Comparison of ENCODE assay signal across 8 mouse cellular contexts in the genomic region with DNA sequence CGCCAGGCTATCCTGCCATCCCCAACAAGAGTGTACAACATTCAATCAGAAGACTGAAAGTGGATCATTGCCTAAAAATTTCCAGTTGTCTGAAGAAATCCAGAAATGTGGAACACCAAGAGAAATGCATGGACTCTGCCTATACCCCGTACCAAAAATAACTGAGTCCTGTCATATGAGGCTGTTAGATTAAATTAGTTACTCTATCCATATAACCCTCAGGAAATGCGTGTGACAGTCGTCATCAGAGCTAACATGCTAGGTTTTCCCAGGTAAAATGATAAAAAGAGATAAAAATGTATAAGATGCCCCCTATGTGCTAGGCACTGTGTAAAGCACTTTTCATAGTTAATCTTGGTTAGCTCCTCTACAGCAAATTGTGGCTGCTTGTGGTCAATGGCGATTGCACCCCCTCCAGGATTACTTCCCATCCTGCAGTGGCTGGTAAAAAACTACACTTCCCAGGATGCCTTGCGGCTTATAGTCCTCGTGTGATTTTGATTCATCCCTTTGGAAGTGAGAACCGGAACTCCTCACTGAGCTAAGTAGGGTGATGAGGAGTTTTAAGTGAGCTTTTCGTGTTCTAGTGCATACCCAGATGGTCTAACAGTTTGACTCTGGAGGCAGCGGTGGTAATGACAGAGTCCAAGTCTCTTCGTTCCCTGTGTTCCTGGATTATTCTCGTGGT. TPM values are rescaled to one million over a fixed set of nuclear protein-coding genes. Genes with fewer than 3 reads are reported as not detected.
DNase-seq lines count a peak whose midpoint lies in the region; ATAC-seq lines count a peak whose summit lies in the region.

Gene Nxpe4, plus strand, starts transcription at position 519 of the 688 bp plus-strand sequence.

- peaks cover 11% of the 10 kb centered on the region for H3K4me1 ChIP-seq in hindbrain, embryonic 12.5 days
- no peaks in the 10 kb centered on the region for H3K4me1 ChIP-seq in lung, embryonic 16.5 days (replicated peaks; ENCODE audit: control insufficient read depth, insufficient read depth, low read length)

- H3K36me3 ChIP-seq in hindbrain, embryonic 12.5 days, result no peaks in the 10 kb centered on the region
- no peaks in the 10 kb centered on the region for H3K36me3 ChIP-seq in lung, embryonic 16.5 days (ENCODE audit: control insufficient read depth, insufficient read depth, low read length)

- WGBS in hindbrain, embryonic 12.5 days, result 34% methylated on average over 12 of the region's 12 CpGs
- WGBS in lung, embryonic 16.5 days, result 28% methylated on average over 12 of the region's 12 CpGs

- peak; percentile 69; the same call in 1 of the 2 replicates for ATAC-seq in hindbrain, embryonic 12.5 days (ENCODE audit: low FRiP score)
- peak; percentile 69 for ATAC-seq in lung, embryonic 16.5 days (ENCODE audit: low read depth)
- ATAC-seq in inflammation-experienced regulatory T-cells, adult 6 months, result no peak

- H3K4me2 ChIP-seq in hindbrain, embryonic 12.5 days (replicated peaks), result peak within 1 kb of the TSS; percentile 50
- peak within 1 kb of the TSS; percentile 50 for H3K4me2 ChIP-seq in lung, embryonic 16.5 days (ENCODE audit: low read depth, low read length)

- H3K27me3 ChIP-seq in hindbrain, embryonic 12.5 days, result no peaks in the 10 kb centered on the region
- no peaks in the 10 kb centered on the region for H3K27me3 ChIP-seq in lung, embryonic 16.5 days (ENCODE audit: control insufficient read depth, insufficient read depth, low read depth, low read length)

- peak; percentile 90 for DNase-seq in ZHBTc4 (ENCODE audit: low read depth, low spot score)
- DNase-seq in cerebellum, postnatal 10 days, result peak; percentile 94
- peak; percentile 85 to 96 for DNase-seq in frontal cortex, adult 2 months (ENCODE audit: extremely low spot score in 1 of 2, low spot score in 1 of 2)
- DNase-seq in layer of hippocampus, postnatal 14 days (ENCODE audit: low spot score in 2 of 2), result peak; percentile 78 to 91
- peak; percentile 24 for DNase-seq in ovary, postnatal 36 days (ENCODE audit: low spot score)

- H3K9ac ChIP-seq in hindbrain, embryonic 12.5 days, result peak within 1 kb of the TSS; percentile 46; the same call in 1 of the 2 replicates
- peak within 1 kb of the TSS; percentile 40 for H3K9ac ChIP-seq in lung, embryonic 16.5 days (ENCODE audit: low read length)

- no peaks in the 10 kb centered on the region for H3K9me3 ChIP-seq in hindbrain, embryonic 12.5 days (replicated peaks)
- H3K9me3 ChIP-seq in lung, embryonic 16.5 days (ENCODE audit: control insufficient read depth, low read length), result no peaks in the 10 kb centered on the region

- H3K27ac ChIP-seq in hindbrain, embryonic 12.5 days, result no peak within 1 kb of the TSS
- H3K27ac ChIP-seq in lung, embryonic 16.5 days (ENCODE audit: low read length), result no peak within 1 kb of the TSS

- peak within 1 kb of the TSS; percentile 45 for H3K4me3 ChIP-seq in hindbrain, embryonic 12.5 days
- peak within 1 kb of the TSS; percentile 44 for H3K4me3 ChIP-seq in lung, embryonic 16.5 days (ENCODE audit: low read length)

RNA-seq across cellular contexts. Expression of gene Nxpe4, which starts in this region (rescaled TPM):
- polyA plus RNA-seq in frontal cortex, adult 2 months (2012; rRNA removed), result 10.1 and 12.8 TPM in 2 replicates
- 7.7 and 8.1 TPM in 2 replicates for polyA plus RNA-seq in hindbrain, embryonic 12.5 days (2016; fragmentation: Nextera tagmentation; extraction: Ambion mirVana)
- 10 to 100 TPM; 10.8 to 10.9 TPM for total RNA-seq in layer of hippocampus, postnatal 14 days (2021)
- 8.6 and 8.9 TPM in 2 replicates for polyA plus RNA-seq in lung, embryonic 16.5 days (2015; fragmentation: Nextera tagmentation; extraction: Ambion mirVana)
- 1 to 10 TPM in 1 of 3 experiments, not detected in 2; 3.0 TPM for polyA plus RNA-seq in inflammation-experienced regulatory T-cells, adult 6 months (2017; shearing (Covaris generic))

Comparison
In these comparisons a context has a peak if more than half of its experiments do, and no peak if none do; other contexts are left out.
1. DNase-seq: peak in every context shown above with its lines; median percentile 94 in cerebellum, postnatal 10 days; 90 in frontal cortex, adult 2 months; 90 in ZHBTc4; 84 in layer of hippocampus, postnatal 14 days; 24 in ovary, postnatal 36 days.